Mouse (Mus musculus) WW6 (cell line): ENCODE results near the gene Etv5.

ENCODE experiments used
- DNase-seq: peaks from one replicate; pipeline ENCODE4 v3.0.0-alpha.2; 2013; ENCODE audit warnings: low read depth, low spot score

The Etv5 gene

DNA sequence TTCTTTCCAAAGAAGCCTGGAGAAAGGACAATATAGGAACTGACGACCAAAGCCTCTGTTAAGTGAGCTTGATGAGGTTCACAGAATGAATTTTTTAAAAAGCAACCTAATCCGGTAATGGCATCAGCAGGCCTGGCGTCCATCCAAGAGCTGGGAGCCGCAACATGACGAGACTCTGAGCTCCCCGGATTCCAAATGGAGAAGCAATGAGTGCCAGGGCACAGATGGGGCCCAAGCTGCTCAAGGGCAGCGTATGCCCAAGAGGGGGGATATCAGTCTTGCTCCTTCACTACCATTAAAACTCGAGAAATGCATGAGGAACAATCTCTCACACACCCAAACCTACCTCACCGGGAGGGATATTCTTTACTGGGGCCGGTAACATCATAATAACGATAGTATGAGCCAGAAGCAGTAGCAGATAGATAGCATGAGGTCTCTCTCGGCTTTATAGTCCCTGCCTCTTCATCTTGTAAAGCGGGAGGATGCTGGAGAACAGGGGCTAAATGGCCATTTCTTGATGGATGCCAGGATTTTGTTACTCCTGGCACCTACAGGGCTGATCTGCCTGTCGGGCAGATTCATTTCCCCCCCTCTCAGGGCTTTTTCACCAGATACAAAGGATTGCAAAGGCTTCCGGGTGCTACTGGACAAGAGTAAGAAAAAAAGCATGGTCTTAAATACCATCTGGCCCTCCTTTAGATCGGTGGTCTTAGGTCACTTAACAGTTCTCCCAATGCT, 9.1 kb downstream of the Etv5 start:
- DNase-seq: no peak

- DNase-seq: no peak
These were observed 10.1 kb downstream of the Etv5 start for GRCm38 (mm10) chr16:22429377-22429776.

GRCm38 (mm10) chr16:22428853-22429341, 10.6 kb downstream of the Etv5 start:
- no peak for DNase-seq

GRCm38 (mm10) chr16:22426866-22427265, 12.7 kb downstream of the Etv5 start:
- no peak for DNase-seq

DNA sequence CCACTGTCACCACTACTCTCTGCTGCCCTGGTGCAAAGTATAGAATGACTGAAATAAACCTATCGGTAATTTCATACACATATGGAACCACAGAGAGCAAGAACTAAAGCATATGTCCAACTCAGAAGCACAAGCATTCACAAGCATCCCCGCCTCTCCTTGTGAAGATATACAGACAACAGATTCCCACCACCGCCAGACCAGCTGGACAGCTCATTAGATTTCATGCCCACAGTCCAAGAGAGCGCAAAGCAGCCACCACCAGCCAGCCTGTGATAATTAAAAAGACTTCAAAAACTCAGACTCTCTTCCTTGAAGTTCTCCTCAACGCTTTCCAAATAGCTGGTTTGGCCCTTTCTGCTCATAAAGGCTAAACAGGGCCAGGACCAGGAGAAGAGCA, 17.3 kb downstream of the Etv5 start:
- DNase-seq: no peak

GRCm38 (mm10) chr16:22417931-22418330, 21.6 kb downstream of the Etv5 start:
- DNase-seq: no peak

DNA sequence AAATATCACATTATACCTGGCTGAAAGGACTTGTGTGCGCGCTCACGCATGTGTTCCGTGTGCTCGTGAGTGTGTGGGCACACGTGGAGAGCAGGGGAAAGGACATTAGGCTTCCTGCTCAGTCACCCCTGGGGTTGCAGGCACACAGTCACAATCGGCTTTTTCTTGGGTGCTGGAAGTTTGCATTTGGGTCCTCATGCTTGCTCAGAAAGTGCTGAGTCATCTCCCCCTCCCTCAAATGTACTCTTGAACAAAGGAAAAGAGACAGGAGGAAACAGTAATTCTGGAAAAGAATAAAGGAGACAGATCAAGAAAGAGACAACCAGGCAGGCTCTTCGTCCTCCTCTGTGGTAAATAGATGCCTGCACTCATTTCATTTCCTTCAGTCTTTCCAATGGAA, 22.5 kb downstream of the Etv5 start:
- no peak for DNase-seq

- DNase-seq: no peak
These were observed 23.2 kb downstream of the Etv5 start for GRCm38 (mm10) chr16:22416140-22416848.

- DNase-seq: no peak
These were observed 25.2 kb downstream of the Etv5 start for GRCm38 (mm10) chr16:22414205-22414754.

GRCm38 (mm10) chr16:22412459-22413229, 26.9 kb downstream of the Etv5 start:
- no peak for DNase-seq

- no peak for DNase-seq
These were observed 27.8 kb downstream of the Etv5 start for GRCm38 (mm10) chr16:22411764-22412163.

- no peak for DNase-seq
These were observed 29.5 kb downstream of the Etv5 start for GRCm38 (mm10) chr16:22410000-22410399.

DNA sequence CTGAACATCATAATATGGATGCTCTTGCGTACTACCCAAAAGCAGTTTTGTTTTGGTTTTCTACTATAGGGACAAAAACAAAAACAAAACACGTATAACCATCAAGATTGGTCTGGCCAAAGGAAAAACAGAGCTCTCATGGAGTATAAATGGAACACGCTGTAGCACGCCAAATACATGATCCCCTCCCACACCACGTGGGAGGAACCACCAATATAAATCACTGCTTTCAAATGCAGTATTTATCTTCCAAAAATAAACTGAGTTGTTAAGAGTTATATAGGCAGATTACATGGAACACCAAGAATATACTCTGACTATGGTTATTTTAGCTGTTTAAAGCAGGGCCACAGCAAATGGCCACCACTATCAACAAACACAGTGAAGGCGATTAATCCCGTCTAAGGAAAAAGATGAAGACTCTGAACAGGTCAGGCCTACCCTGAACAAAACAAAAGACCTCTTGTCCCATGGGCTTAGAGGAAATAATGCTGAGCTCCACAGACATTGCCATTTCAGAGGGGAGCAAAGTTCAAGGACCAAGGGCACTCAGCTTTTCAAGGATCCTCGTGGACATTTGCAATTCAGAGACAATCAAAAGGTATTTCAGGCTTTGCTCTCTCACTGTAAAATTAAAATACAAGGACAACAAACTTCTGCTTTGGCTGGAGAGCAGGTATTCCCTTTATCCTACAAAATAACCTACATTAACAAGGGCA, 30.7 kb downstream of the Etv5 start:
- DNase-seq: no peak

GRCm38 (mm10) chr16:22406747-22407146, 32.8 kb downstream of the Etv5 start:
- no peak for DNase-seq

DNA sequence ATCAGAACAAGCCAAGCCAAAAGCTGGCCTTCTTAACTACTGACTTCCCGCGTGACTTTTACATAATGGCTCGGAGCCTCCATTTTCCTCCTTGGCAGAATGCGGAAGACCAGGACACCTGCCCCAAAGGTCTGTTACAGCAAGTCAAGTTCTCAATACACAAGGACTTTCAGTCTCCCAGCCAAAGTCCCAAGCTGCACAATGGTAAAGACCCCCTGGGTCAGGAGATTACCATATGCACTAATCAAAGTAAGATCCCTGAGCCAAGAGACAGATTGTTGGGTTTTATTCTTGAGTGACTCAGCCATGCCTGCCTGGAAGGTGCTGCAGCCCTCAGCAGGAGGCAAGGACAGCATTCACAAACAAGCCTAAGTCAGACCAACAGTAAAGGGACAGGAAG, 33.5 kb downstream of the Etv5 start:
- DNase-seq: no peak

- DNase-seq: no peak
These were observed 34.0 kb downstream of the Etv5 start for GRCm38 (mm10) chr16:22405492-22405891.

DNA sequence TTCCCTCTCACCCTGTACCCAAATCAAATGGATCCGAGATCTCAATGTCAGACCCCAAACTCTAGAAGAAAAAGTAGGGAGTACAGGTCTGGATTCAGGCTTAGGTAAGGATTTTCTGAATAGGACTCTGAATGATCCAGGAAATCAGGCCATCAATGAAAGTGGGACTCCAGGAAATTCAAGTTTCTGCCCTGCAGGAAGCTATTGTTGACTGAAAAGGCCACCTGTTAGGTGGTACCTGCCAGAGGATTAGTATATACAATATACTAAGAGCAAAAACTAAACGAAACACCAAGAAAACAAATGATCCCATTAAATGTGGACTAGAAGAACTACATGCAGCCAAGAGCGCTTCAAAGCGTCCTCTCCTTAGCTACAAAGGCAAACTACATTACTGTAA, 35.8 kb downstream of the Etv5 start:
- DNase-seq: no peak

- no peak for DNase-seq
These were observed 36.9 kb downstream of the Etv5 start for GRCm38 (mm10) chr16:22402600-22402999.

- DNase-seq: no peak
These were observed 39.3 kb downstream of the Etv5 start for GRCm38 (mm10) chr16:22400226-22400625.

- DNase-seq: no peak
These were observed 40.6 kb downstream of the Etv5 start for GRCm38 (mm10) chr16:22398784-22399453.

DNA sequence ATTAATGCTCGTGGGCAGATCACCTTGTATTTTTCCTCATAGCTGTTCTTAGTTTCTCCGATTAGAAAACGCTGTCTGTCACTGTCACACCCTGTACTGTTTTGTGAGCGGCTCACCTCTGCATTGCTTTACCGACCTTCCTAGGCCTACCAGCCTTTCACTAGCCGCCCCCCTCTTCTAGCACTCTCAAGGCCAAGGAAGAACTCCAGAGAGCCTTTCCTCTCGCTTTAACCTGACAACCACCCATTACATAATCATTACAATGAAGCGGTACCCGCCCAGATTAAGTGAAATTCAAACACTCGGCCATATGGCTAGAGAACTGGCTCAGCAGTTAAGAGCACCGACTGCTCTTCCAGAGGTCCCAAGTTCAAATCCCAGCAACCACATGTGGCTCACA, 41.2 kb downstream of the Etv5 start:
- DNase-seq: no peak
